Mouse (Mus musculus) 3T3-L1 (cell line): ENCODE results near the gene Prr19.
"Not testable (repeated sequence)": the region's sequence is repeated elsewhere in the genome, so short reads cannot be mapped to it uniquely, and the experiment has no call there.

Experiments
- DNase-seq: peaks from one replicate; pipeline ENCODE4 v3.0.0-alpha.2; 2015; ENCODE audit warnings: low read depth, low spot score

The Prr19 gene

GRCm38 (mm10) chr7:25322058-25322484, 20.9 kb downstream of the Prr19 start:
- DNase-seq = peak; percentile 84

GRCm38 (mm10) chr7:25323219-25323618, 22.0 kb downstream of the Prr19 start:
- DNase-seq = peak; percentile 31

GRCm38 (mm10) chr7:25325431-25325830, 24.2 kb downstream of the Prr19 start:
- DNase-seq = not testable (repeated sequence)

GRCm38 (mm10) chr7:25326233-25326632, 25.0 kb downstream of the Prr19 start:
- DNase-seq = peak; percentile 35

- DNase-seq = peak; percentile 82
Measured at GRCm38 (mm10) chr7:25333596-25334307, 32.5 kb downstream of the Prr19 start.

- DNase-seq = no peak
Measured at GRCm38 (mm10) chr7:25334472-25334871, 33.3 kb downstream of the Prr19 start.

- DNase-seq = no peak
Measured at GRCm38 (mm10) chr7:25339329-25339728, 38.1 kb downstream of the Prr19 start.

GRCm38 (mm10) chr7:25341000-25341784, 40.0 kb downstream of the Prr19 start:
- no peak for DNase-seq

- no peak for DNase-seq
Measured at GRCm38 (mm10) chr7:25348861-25349260, 47.6 kb downstream of the Prr19 start.
